Mouse (Mus musculus): Measurements from ENCODE around the gene Cobll1. TPM values are rescaled to one million over a fixed set of nuclear protein-coding genes. Genes with fewer than 3 reads are reported as not detected.

The Cobll1 gene
- polyA plus RNA-seq, 1 experiment from 2014 or later: 4.4 TPM

GRCm38 (mm10) chr2:65188585-65188984 is 50.6 kb downstream of the Cobll1 start:
- Histone ChIP-seq H3K4me3 (no peak overlapping the region), H3K9ac (no peak overlapping the region), H3K4me1 (peaks cover 9% of the 10 kb centered on the region; the same call in 1 of the 2 replicates), H3K4me2 (no peak overlapping the region), H3K27ac (no peak overlapping the region), H3K9me3 (no peaks in the 10 kb centered on the region), H3K27me3 (no peaks in the 10 kb centered on the region), H3K36me3 (no peaks in the 10 kb centered on the region)
- WGBS: 45% methylated on average over 6 of the region's 6 CpGs
- no peak for ATAC-seq (ENCODE audit: insufficient number of reproducible peaks, low FRiP score, low TSS enrichment, low read depth)

GRCm38 (mm10) chr2:65187652-65188051 is 51.6 kb downstream of the Cobll1 start:
- H3K4me3 ChIP-seq: no peak overlapping the region
- no peaks in the 10 kb centered on the region for H3K36me3 ChIP-seq
- H3K9me3 ChIP-seq: no peaks in the 10 kb centered on the region
- no peak overlapping the region for H3K4me2 ChIP-seq
- H3K9ac ChIP-seq: no peak overlapping the region
- H3K27ac ChIP-seq: no peak overlapping the region
- peaks cover 9% of the 10 kb centered on the region; the same call in 1 of the 2 replicates for H3K4me1 ChIP-seq
- H3K27me3 ChIP-seq: no peaks in the 10 kb centered on the region
- no peak for ATAC-seq (ENCODE audit: insufficient number of reproducible peaks, low FRiP score, low TSS enrichment, low read depth)

DNA sequence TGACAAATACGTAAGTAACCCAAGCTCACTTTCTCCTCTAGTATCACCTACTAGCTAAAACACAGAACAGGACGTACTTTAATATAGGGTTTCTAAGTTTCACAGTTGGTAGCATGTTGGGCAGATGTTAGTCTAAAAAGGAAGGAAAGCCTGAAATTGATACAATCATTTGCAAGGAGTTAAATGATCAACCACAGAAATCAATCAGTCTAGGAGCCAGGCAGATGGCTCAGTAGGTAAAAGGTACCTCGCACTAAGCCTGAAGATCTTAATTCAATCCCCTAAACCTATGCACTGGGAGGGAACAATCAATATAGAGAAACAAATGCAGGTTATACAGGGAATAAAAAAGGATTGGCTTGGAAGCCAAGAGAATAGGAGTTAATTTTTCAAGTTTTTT is 52.0 kb downstream of the Cobll1 start:
- H3K9ac ChIP-seq: no peak overlapping the region
- H3K36me3 ChIP-seq: no peaks in the 10 kb centered on the region
- no peak for ATAC-seq (ENCODE audit: insufficient number of reproducible peaks, low FRiP score, low TSS enrichment, low read depth)

GRCm38 (mm10) chr2:65182747-65183146 is 56.5 kb downstream of the Cobll1 start:
- 63% methylated on average over 2 of the region's 2 CpGs for WGBS
- no peaks in the 10 kb centered on the region for H3K36me3 ChIP-seq
- no peaks in the 10 kb centered on the region for H3K9me3 ChIP-seq
- no peak overlapping the region for H3K4me3 ChIP-seq
- H3K27me3 ChIP-seq: no peaks in the 10 kb centered on the region
- H3K4me1 ChIP-seq: no peaks in the 10 kb centered on the region
- no peak for ATAC-seq (ENCODE audit: insufficient number of reproducible peaks, low FRiP score, low TSS enrichment, low read depth)
- no peak overlapping the region for H3K4me2 ChIP-seq
- H3K27ac ChIP-seq: no peak overlapping the region
- no peak overlapping the region for H3K9ac ChIP-seq

More for the DNA sequence above, 52.0 kb downstream of the Cobll1 start:
- Histone ChIP-seq H3K27ac (no peak overlapping the region), H3K27me3 (no peaks in the 10 kb centered on the region), H3K4me3 (no peak overlapping the region), H3K4me2 (no peak overlapping the region), H3K9me3 (no peaks in the 10 kb centered on the region), H3K4me1 (peaks cover 9% of the 10 kb centered on the region; the same call in 1 of the 2 replicates)
- 81% methylated on average over 3 of the region's 3 CpGs for WGBS

- Histone ChIP-seq H3K36me3 (no peaks in the 10 kb centered on the region), H3K4me1 (no peaks in the 10 kb centered on the region), H3K27me3 (no peaks in the 10 kb centered on the region), H3K27ac (no peak overlapping the region), H3K4me2 (no peak overlapping the region), H3K9ac (no peak overlapping the region), H3K4me3 (no peak overlapping the region), H3K9me3 (no peaks in the 10 kb centered on the region)
- no peak for ATAC-seq (ENCODE audit: insufficient number of reproducible peaks, low FRiP score, low TSS enrichment, low read depth)
- 80% methylated on average over 8 of the region's 8 CpGs for WGBS
These were observed 57.5 kb downstream of the Cobll1 start for GRCm38 (mm10) chr2:65181736-65182135.

GRCm38 (mm10) chr2:65181066-65181716 is 58.0 kb downstream of the Cobll1 start:
- Histone ChIP-seq H3K4me2 (no peak overlapping the region), H3K27me3 (no peaks in the 10 kb centered on the region), H3K36me3 (no peaks in the 10 kb centered on the region), H3K9ac (no peak overlapping the region), H3K4me1 (no peaks in the 10 kb centered on the region), H3K4me3 (no peak overlapping the region), H3K9me3 (no peaks in the 10 kb centered on the region), H3K27ac (no peak overlapping the region)
- ATAC-seq (ENCODE audit: insufficient number of reproducible peaks, low FRiP score, low TSS enrichment, low read depth): no peak
- WGBS: 42% methylated on average over 9 of the region's 9 CpGs

GRCm38 (mm10) chr2:65175645-65176044 is 63.6 kb downstream of the Cobll1 start:
- WGBS: 31% methylated on average over 5 of the region's 5 CpGs
- Histone ChIP-seq H3K4me1 (no peaks in the 10 kb centered on the region), H3K4me2 (no peak overlapping the region), H3K4me3 (no peak overlapping the region), H3K27ac (no peak overlapping the region), H3K36me3 (no peaks in the 10 kb centered on the region), H3K27me3 (no peaks in the 10 kb centered on the region), H3K9ac (no peak overlapping the region), H3K9me3 (no peaks in the 10 kb centered on the region)
- ATAC-seq (ENCODE audit: insufficient number of reproducible peaks, low FRiP score, low TSS enrichment, low read depth): no peak

DNA sequence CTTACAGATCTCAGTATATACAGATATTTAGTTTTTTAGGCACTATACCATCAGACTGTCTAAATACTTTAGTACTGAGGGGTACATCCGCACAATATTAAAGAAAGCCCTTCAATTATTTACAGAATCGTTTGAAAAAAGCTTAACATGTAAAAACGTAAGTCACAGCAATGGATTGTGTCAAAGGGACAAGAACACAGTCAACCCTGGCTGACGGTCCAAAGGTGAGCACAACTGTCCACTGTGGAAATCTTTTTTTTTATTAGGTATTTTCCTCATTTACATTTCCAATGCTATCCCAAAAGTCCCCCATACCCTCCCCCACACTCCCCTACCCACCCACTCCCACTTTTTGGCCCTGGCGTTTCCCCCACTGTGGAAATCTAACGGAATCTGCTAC is 67.1 kb downstream of the Cobll1 start:
- H3K9ac ChIP-seq: no peak overlapping the region
- no peaks in the 10 kb centered on the region for H3K36me3 ChIP-seq
- H3K27ac ChIP-seq: no peak overlapping the region
- no peaks in the 10 kb centered on the region for H3K4me1 ChIP-seq
- H3K27me3 ChIP-seq: no peaks in the 10 kb centered on the region
- ATAC-seq (ENCODE audit: insufficient number of reproducible peaks, low FRiP score, low TSS enrichment, low read depth): no peak
- no peak overlapping the region for H3K4me3 ChIP-seq
- H3K4me2 ChIP-seq: no peak overlapping the region
- WGBS: 87% methylated on average over 6 of the region's 6 CpGs
- no peaks in the 10 kb centered on the region for H3K9me3 ChIP-seq

DNA sequence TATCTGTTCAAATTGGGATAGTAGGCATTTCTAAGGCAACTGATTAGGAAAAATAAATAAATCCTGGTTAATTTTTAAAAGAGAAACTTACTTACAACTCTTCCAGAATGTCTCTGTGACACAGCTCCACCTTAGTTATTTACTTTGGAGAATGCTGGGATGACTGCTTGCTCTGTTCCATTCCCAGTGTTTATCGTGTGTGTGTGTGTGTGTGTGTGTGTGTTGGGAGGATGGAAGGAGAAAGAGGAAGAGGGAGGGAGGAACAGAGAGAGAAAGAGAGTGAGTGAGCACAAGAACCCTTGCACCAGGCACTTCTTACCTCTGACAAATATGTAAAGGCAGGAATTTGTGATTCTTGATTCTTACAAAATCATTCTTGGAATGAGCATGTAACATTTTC is 67.7 kb downstream of the Cobll1 start:
- Histone ChIP-seq H3K9ac (no peak overlapping the region), H3K27ac (no peak overlapping the region), H3K9me3 (no peaks in the 10 kb centered on the region), H3K27me3 (no peaks in the 10 kb centered on the region), H3K36me3 (no peaks in the 10 kb centered on the region), H3K4me1 (no peaks in the 10 kb centered on the region), H3K4me2 (no peak overlapping the region), H3K4me3 (no peak overlapping the region)
- no peak for ATAC-seq (ENCODE audit: insufficient number of reproducible peaks, low FRiP score, low TSS enrichment, low read depth)
- 83% methylated on average over 1 of the region's 1 CpGs for WGBS

- no peak overlapping the region for H3K27ac ChIP-seq
- H3K27me3 ChIP-seq: no peaks in the 10 kb centered on the region
- no peaks in the 10 kb centered on the region for H3K4me1 ChIP-seq
- H3K36me3 ChIP-seq: no peaks in the 10 kb centered on the region
- H3K4me2 ChIP-seq: no peak overlapping the region
- WGBS: 69% methylated on average over 18 of the region's 18 CpGs
- ATAC-seq (ENCODE audit: insufficient number of reproducible peaks, low FRiP score, low TSS enrichment, low read depth): no peak
- H3K9me3 ChIP-seq: no peaks in the 10 kb centered on the region
- no peak overlapping the region for H3K9ac ChIP-seq
- no peak overlapping the region for H3K4me3 ChIP-seq
These were observed 68.3 kb downstream of the Cobll1 start for GRCm38 (mm10) chr2:65170693-65171456.

DNA sequence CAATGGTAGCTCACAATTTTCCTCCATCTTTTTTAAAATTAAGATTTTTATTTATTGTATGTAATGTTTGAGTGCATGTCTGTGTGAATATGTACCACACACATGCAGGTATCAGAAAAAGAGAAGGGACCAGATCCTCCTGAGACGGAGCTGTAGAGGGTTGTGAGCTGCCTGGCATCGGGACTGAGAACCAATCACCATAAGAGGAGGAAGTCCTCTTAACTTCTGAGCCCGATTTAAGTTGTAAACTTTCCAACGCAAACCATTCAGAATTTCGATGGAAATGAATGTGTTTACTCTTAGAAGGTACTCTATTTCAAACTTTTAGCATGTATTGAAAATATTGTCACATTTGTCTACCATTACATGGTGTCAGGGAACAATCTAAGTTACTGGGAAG is 68.9 kb downstream of the Cobll1 start:
- no peak for ATAC-seq (ENCODE audit: insufficient number of reproducible peaks, low FRiP score, low TSS enrichment, low read depth)
- Histone ChIP-seq H3K4me2 (no peak overlapping the region), H3K4me1 (no peaks in the 10 kb centered on the region), H3K27ac (no peak overlapping the region), H3K9me3 (no peaks in the 10 kb centered on the region), H3K9ac (no peak overlapping the region), H3K36me3 (no peaks in the 10 kb centered on the region), H3K4me3 (no peak overlapping the region), H3K27me3 (no peaks in the 10 kb centered on the region)
- WGBS: 86% methylated on average over 5 of the region's 5 CpGs

GRCm38 (mm10) chr2:65163990-65164389 is 75.2 kb downstream of the Cobll1 start:
- H3K36me3 ChIP-seq: no peaks in the 10 kb centered on the region
- no peaks in the 10 kb centered on the region for H3K4me1 ChIP-seq
- H3K4me3 ChIP-seq: no peak overlapping the region
- no peak overlapping the region for H3K27ac ChIP-seq
- no peak overlapping the region for H3K9ac ChIP-seq
- 81% methylated on average over 4 of the region's 4 CpGs for whole genome bisulfite sequencing
- no peak for ATAC-seq (ENCODE audit: insufficient number of reproducible peaks, low FRiP score, low TSS enrichment, low read depth)
- H3K9me3 ChIP-seq: no peaks in the 10 kb centered on the region
- H3K4me2 ChIP-seq: no peak overlapping the region
- no peaks in the 10 kb centered on the region for H3K27me3 ChIP-seq
